Mouse (Mus musculus) testis, adult 2 months (tissue): ENCODE data around the gene Ccdc162.

ENCODE experiments used
- CTCF ChIP-seq: fragments of 200-500 bp; IDR thresholded peaks from 2 replicates; pipeline ENCODE4 v1.5.1; 2012; ENCODE audit warnings: low read depth, mild to moderate bottlenecking, inconsistent platforms, low read length, moderate library complexity; ENCODE audit not compliant: control insufficient read depth, insufficient read depth, insufficient replicate concordance
- POLR2A ChIP-seq: fragments of 200-500 bp; IDR thresholded peaks from 2 replicates; pipeline ENCODE4 v1.6.1; 2012; ENCODE audit warnings: low read depth, mild to moderate bottlenecking, inconsistent platforms, low read length, moderate library complexity; ENCODE audit not compliant: control insufficient read depth

DNA sequence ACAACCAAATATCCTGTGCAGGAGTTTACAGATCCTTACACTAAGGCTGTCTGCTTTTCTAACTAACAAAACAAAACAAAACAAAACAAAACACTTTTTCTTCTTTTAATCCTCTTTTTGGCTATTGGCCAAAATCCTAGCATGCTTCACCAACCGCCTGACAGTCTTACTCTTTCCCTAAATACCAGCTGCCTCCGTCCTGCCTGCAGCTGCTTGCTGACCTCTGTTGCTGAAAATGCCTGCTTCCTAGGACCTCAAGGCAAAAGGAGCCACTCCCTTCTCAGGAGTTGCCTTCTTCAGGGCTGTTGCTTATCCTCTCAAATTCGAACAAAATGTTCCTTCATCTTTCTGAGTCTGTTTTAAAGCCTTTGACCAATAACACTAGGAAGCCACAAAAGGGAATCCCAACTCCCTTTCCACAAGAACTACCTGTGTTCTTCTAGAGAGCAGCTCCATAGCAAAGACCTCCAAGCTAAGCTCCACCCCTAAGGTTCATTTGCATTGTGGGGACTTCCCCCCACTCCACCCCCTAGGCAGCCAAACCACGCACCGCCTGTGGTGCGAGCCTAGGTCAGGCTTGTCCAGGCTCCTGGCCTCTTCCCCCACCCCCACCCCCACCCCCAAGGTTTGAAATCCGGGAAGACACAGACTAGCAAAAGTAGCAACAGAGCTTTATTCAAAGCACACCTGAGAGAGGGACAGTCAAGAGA is 171.8 kb downstream of the Ccdc162 start:
- TF ChIP-seq POLR2A (no peak), CTCF (no peak)
